Mouse (Mus musculus) CD4-positive helper T cell, adult 2 months (primary cell): Measurements from ENCODE around the gene Slc6a21.
"Not testable (repeated sequence)": the region's sequence is repeated elsewhere in the genome, so short reads cannot be mapped to it uniquely, and the experiment has no call there.

Source experiments
- DNase-seq: peaks from one replicate; pipeline ENCODE4 v3.0.0-alpha.2; 2012; ENCODE audit warnings: low read depth, missing footprints, low spot score

The Slc6a21 gene

GRCm38 (mm10) chr7:45255822-45256221 is 21.5 kb upstream of the Slc6a21 start:
- not testable (repeated sequence) for DNase-seq

DNA sequence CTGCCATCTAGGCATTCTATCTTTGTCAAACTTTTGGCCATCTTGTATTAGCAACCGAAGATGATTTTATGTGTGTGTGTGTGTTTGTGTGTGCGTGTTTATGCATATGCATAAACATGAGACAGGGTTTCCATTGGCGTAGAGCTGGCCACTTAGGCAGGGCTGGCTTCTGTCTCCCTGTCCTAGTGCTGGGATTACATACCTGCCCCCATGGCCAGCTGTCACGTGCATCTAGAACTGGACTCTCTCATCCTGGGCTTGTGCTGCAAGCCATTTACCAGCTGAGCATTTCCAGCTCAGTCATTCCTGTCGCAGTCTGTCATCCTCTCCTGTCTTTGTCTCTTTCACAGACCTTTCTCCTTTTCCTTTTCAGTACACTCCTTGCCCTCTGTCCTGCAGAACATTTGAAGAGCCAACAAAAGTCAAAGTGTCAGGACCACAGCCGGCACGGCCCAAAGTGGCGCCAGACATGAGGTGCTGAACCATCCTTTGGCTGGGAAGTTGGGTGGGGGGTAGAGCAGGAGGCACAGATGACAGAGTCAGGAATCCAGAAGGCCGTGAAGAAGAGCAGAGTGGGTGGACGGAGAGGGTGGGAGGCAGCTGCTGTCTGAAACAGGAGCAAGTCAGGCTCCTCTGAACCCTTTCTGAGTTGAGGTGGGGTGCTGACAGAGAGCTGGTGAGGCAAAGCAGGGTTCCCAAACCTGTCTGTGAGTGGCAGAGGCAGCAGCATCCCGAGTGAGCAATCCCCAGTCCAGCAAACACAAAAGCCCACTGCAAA is 20.1 kb upstream of the Slc6a21 start:
- DNase-seq = no peak

GRCm38 (mm10) chr7:45259281-45259680 is 18.0 kb upstream of the Slc6a21 start:
- no peak for DNase-seq

GRCm38 (mm10) chr7:45262266-45262665 is 15.0 kb upstream of the Slc6a21 start:
- DNase-seq = no peak

- no peak for DNase-seq
These were observed 14.2 kb upstream of the Slc6a21 start for GRCm38 (mm10) chr7:45263006-45263607.

GRCm38 (mm10) chr7:45264348-45264747 is 13.0 kb upstream of the Slc6a21 start:
- no peak for DNase-seq

DNA sequence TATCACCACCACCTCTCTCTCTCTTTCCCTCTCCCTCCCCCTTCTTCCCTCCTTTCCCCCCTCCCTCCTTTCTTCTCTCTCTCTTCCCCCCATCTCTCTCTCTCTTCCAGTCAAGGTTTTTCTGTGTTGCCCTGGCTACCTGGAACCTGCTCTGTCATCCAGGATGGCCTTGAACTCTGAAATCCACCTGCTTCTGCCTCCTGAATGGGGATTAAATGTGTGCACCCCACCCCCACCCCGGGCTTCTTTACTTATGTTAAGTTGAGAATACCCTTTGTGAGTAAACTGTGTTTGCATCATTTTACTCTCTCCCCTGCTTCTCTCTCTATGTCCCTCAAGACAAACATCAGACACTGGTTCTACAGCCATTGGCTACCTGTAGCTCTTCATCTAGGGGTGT is 11.8 kb upstream of the Slc6a21 start:
- no peak for DNase-seq

DNA sequence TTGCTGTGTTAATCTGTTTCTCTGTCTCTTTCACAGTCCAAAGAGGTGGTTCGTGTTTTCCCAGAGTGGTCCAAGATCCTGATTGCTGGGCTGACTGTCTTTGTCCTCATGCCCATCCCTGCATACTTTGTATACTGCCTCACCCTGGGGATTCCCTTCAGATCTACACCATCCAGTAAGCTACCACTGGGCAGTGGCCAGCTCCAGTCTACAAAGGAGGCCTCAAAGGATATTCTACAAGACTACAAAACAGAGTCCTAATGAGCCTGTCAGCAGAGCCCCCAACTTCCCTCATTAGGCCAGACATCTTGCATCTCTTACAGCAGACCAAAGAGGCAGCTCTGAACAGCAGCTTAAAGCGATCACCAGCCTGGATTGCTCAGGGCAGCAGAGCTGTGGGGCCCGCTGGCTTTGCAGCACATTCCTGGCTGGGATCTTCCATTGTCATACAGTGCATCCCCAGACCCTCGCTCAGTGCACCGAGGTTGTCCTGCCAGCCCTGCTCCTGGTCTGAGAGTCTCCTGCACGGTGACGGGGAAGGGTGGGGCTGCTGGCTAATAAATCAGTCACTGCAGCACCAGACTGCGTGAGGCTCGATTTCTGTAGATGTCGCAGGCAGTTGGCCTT is 4.4 kb upstream of the Slc6a21 start:
- DNase-seq = no peak

- DNase-seq = no peak
These were observed 3.6 kb upstream of the Slc6a21 start for GRCm38 (mm10) chr7:45273672-45274071.

DNA sequence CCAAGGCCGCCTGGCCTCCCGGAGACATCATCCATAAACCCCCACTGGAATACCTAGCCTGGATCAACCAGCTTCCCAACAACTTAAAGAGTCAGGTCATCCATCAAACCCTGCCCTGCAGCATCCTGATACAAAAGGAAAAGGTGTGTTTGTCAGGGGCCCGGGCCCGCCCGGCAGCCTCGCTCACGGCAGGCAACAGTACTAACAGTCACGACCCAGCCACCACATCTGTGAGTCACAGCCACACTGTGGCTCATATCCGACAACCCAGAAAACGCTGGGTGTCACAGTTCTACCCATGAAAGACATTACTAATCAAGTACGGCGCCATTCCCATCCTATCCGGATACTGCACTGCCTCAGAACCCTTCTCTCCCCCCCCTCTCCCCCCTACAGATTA is 9.2 kb downstream of the Slc6a21 start:
- no peak for DNase-seq

- DNase-seq = no peak
These were observed 19.3 kb downstream of the Slc6a21 start for GRCm38 (mm10) chr7:45296626-45297025.

GRCm38 (mm10) chr7:45297563-45297962 is 20.2 kb downstream of the Slc6a21 start:
- DNase-seq = no peak

- peak; percentile 57 for DNase-seq
These were observed 22.4 kb downstream of the Slc6a21 start for GRCm38 (mm10) chr7:45299752-45300151.

DNA sequence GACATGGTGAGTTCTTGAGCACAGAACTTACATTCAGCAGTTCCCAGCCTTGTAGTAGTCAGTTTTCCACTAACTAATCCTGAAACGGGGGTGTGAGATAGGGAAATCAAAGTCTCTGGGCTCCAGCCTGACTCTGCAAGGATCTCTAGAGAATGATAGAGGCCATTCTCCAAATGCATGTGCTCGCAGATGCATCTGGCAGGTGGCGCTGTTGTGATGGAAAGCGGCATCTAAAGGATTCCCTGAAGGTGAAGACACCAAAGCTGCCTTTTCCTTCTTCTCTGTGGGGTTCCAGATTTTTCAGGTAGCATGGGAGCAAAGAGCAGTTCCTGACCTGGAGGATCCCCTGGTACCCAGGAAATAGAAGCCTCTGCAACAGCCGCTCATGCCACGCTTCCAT is 23.0 kb downstream of the Slc6a21 start:
- peak; percentile 50 for DNase-seq

- DNase-seq = no peak
These were observed 25.3 kb downstream of the Slc6a21 start for GRCm38 (mm10) chr7:45302626-45303025.

GRCm38 (mm10) chr7:45304869-45305268 is 27.6 kb downstream of the Slc6a21 start:
- DNase-seq = no peak

- peak; percentile 62 for DNase-seq
These were observed 28.0 kb downstream of the Slc6a21 start for GRCm38 (mm10) chr7:45305275-45305674.

GRCm38 (mm10) chr7:45308551-45309240 is 31.4 kb downstream of the Slc6a21 start:
- peak; percentile 31 for DNase-seq

GRCm38 (mm10) chr7:45309455-45309854 is 32.1 kb downstream of the Slc6a21 start:
- peak; percentile 71 for DNase-seq

DNA sequence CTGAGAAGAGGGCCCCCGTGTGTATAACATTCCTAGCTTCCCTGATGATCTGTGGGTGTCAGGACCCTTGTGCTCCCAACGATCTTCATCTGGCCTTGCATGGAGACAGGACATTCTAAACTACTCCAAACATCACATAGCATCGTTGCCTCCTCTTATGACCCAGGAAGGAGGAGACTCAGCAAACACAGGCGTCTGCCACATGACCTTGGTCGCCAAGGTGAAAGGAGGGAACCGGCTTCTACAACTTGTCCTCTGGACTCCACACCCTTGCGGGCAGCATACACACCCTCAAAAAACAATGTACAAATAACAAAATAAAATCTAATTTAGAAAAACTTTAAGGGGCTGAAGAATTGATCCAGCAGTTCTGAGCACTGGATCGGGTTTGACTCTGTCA is 34.7 kb downstream of the Slc6a21 start:
- DNase-seq = no peak

GRCm38 (mm10) chr7:45312686-45313453 is 35.6 kb downstream of the Slc6a21 start:
- DNase-seq = no peak
